Mouse (Mus musculus) yolk sac, embryonic 10.5 days (tissue): ENCODE results near the gene Cnot1.

Source experiments
- DNase-seq: peaks from one replicate; pipeline ENCODE4 v3.0.0-alpha.2; 2017; ENCODE audit warnings: low spot score

Cnot1 gene

DNA sequence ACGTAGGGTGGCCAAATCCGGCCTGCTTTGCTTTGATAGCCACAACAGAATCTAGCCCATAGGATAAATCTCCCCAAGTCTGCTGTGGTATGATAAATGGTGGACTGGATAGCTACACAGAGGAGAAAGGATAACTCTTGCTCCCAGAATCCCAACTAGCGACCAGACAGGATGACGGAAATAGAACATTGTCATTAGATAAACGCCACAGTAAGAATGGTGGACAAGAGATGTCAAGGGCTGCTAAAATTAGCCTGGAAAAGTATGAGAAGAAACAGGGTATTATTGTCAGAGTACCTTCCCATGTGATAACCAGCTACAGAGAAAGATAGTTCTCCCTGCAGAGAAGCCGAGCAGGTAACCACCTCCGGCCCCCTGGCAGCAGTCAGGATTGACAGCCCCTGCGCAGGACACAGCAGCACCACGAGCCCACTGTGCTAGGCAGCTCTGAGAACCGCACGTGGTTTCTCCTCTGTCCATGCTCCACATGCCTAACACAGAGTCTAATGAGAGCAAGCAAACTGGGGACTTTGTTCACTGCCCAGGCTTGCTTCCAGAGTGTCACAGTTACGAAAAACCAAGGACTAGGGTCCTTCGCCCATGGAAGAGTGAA, 116.2 kb downstream of the Cnot1 start:
- DNase-seq = no peak

DNA sequence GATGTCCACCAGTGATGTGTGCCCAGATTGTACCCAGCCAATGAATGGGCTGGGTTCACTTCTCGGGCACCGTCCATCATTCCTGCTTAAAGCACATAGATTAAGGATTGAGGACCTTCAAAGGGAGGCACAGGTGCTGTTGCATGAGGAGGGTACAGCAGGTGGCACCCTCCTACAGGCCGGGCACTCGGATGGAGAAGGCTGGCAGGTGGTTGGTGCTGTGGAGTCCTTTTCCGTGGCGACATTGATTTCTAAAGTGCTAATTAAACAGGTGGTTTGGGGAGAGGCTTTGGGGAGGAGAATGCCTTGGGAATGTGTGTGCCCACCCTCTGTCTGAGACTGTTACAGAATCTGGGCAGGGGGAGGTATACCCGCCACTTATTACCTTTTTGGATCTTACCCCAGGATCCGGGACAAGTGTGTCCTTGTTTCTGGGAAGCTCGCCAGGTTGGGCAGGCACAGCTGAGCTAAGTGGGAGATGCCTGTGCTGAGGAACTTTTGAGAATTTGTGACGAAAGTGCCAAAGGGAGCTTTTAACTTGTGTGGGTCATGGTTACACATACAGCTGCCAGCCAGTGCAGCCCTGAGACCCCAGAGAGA, 119.1 kb downstream of the Cnot1 start:
- no peak for DNase-seq

GRCm38 (mm10) chr8:95678024-95678611, 129.1 kb downstream of the Cnot1 start:
- peak; percentile 9 for DNase-seq

DNA sequence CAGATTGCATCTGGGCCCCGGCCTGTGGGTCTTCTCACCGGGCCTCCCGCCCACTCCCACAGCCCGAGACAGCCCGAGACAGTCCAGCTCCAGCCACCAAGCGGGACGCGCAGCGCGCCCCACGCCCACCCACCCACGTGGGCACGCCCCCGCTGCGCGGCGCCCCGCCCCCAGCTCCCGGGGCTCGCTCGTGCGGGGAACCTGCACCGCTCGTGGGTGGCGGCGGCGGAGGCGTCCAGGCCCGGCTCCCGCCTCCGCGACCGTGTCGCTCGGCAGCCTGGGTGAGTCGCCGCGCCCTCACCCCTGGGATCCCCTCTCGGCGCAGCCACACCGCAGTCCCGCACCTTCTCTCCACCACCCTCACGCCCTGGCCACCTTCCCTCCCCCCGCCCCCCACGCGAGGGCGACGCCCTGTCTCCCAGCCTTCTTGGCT, 129.7 kb downstream of the Cnot1 start:
- DNase-seq = no peak

- no peak for DNase-seq
Measured at GRCm38 (mm10) chr8:95676631-95677030, 130.6 kb downstream of the Cnot1 start, which contains the start of gene Ndrg4. Ndrg4 (plus strand) TSS chr8:95676980.

DNA sequence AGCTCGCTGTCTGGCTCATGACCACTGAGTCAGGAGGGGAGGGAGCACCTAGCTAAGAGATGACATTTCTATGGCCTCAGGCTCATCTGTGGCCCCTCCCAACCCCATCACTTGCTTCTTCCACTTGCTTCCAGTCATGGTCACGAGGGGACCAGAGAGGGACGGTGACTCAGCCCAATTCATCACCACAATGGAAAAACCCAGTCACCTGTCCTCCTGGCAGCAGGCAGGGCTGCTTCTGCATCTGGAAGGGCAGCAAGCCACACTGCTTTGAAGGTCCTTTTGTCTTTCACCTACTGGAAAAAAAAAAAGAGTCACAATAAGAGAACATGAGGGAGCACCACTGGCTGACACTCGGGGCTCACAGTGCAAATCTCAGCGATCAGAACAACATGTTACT, 134.5 kb downstream of the Cnot1 start:
- no peak for DNase-seq

DNA sequence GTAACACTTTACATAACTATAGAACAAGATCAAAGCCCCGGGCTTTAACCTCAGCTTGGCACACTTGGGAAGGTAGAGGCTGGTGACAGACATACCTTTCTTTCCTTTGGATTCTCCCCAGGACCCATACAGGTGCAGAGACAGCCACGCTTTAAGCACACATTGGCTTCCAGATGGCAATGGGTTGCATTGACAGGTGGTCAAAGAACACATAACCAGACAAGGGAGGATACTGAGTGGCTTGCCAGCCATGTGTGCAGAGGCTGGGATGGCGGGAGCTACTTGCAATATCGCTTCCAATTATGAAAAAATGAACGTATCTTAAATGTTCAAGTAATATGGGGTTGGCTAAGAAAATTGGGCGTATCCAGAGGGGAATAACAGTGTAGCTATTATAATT, 135.4 kb downstream of the Cnot1 start:
- no peak for DNase-seq

DNA sequence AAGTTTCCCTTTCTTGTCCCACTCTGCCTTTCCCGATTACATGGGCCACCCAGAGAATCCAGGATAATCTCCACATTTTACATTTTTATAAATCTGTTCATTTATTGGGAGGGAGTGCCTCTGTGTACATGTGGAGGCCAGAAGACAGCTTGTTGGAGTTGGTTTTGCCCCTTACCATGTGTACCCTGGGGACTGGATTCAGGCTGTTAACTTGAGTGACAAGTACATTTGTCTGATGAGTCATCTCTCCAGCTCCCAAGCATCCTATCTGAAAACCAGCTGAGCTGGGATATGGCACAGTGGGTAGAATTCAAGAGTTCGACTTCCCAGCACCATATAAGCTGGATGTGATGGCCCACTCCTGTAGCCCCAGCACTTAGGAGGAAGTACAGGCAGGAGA, 137.3 kb downstream of the Cnot1 start:
- no peak for DNase-seq
